Mouse (Mus musculus): Measurements from ENCODE around the gene Tnip1. TPM values are rescaled to one million over a fixed set of nuclear protein-coding genes. Genes with fewer than 3 reads are reported as not detected.

Gene Tnip1
- total and polyA plus RNA-seq, 3 experiments, result 36.1 to 137 (median 67.8) TPM

DNA sequence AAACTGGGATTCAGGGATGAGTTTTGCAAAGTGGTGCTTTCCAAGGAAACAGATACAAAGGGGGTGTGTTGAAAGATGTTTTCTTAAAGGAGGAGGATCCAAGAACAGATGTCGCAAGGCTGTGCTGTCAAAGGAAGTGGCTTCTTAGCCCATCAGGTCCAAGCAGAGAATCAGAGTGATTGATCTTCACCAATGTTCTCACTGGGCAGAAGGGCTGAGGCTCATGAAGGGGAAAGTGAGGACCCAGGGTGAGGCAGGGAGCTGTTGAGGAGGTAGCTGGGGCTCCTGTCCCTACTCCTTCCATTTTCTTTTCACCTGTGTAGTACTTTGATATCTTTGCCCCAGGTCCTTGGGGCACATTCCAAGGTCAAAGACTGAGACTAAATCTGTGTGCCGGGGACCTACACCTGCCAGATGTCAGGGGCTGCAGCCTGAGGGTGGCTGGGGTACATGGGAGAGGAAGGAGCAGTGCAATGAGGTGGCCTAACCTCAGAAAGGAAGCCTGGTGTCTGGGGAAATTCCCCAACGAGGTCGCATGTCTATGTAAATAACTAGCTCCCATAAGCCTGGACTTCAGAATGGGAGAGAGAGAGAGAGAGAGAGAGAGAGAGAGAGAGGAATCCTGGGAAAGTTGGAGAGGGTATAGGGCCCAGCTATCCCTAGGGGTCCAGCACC is 9.5 kb upstream of the Tnip1 start:
- no peaks in the 10 kb centered on the region for H3K79me2 ChIP-seq (replicated peaks; ENCODE audit: control insufficient read depth, extremely low read depth, insufficient read depth, poor library complexity, severe bottlenecking)
- dilution Hi-C loops (cut with MboI; ENCODE audit: extremely low pct_ligation_motif_present, extremely low pct_unique_long_range_greater_than_20kb, low sequenced_read_pairs), result no loop called here
- H3K27ac ChIP-seq (ENCODE audit: insufficient read depth, low read depth), result peak overlapping the region; percentile 75
- peak; percentile 92 for DNase-seq (ENCODE audit: extremely low read depth)
- peaks cover 16 to 64% of the 10 kb centered on the region in 2 experiments for H3K4me1 ChIP-seq (ENCODE audit: control insufficient read depth in 1 of 2, insufficient read depth in 2 of 2)
- peak overlapping the region; percentile 97 for H3K4me2 ChIP-seq (ENCODE audit: insufficient read depth, low read depth, poor library complexity, severe bottlenecking)
- H3K9ac ChIP-seq (ENCODE audit: insufficient read depth, low read depth), result peak overlapping the region; percentile 66
- TF ChIP-seq PAX5 (IDR thresholded peaks at IDR 0.05; ENCODE audit: low read length), result no peak
- TF ChIP-seq MAFK (IDR thresholded peaks at IDR 0.05; ENCODE audit: insufficient replicate concordance, low read length), result no peak
- peak; percentile 57; the same call in 1 of the 2 replicates for TF ChIP-seq JUN (IDR thresholded peaks at IDR 0.05; ENCODE audit: insufficient read depth, low read depth, low read length)
- no peak for TF ChIP-seq USF1 (IDR thresholded peaks at IDR 0.05; ENCODE audit: low read depth, low read length)
- no peak for TF ChIP-seq NRF1 (IDR thresholded peaks at IDR 0.05; ENCODE audit: low read depth, low read length)
- TF ChIP-seq JUND (conservative IDR thresholded peaks at IDR 0.05; ENCODE audit: low read depth, low read length), result no peak; the same call in 1 of the 2 replicates
- no peak for TF ChIP-seq E2F4 (IDR thresholded peaks at IDR 0.05; ENCODE audit: insufficient replicate concordance, low read depth, low read length)
- TF ChIP-seq ZKSCAN1 (IDR thresholded peaks at IDR 0.05; ENCODE audit: borderline replicate concordance, low read depth, low read length), result no peak
- TF ChIP-seq KAT2A (IDR thresholded peaks at IDR 0.05; ENCODE audit: insufficient replicate concordance, low read length), result no peak
- TF ChIP-seq HCFC1 (IDR thresholded peaks at IDR 0.05; ENCODE audit: low read depth, low read length), result peak; percentile 55; the same call in 1 of the 2 replicates
- no peak for TF ChIP-seq UBTF (IDR thresholded peaks at IDR 0.05; ENCODE audit: low read depth, low read length)
- TF ChIP-seq EP300 (IDR thresholded peaks at IDR 0.05; ENCODE audit: low read length), result peak; percentile 92
- TF ChIP-seq SIN3A (IDR thresholded peaks at IDR 0.05; ENCODE audit: low read length), result peak; percentile 87
- peak; percentile 74 for TF ChIP-seq ETS1 (conservative IDR thresholded peaks at IDR 0.05; ENCODE audit: low read depth, low read length)
- peak; percentile 86 for TF ChIP-seq CHD1 (IDR thresholded peaks at IDR 0.05; ENCODE audit: low read depth, low read length)
- peak; percentile 91 for TF ChIP-seq IRF4 (IDR thresholded peaks at IDR 0.05; ENCODE audit: low read depth, low read length)
- peak; percentile 90 for TF ChIP-seq BHLHE40 (IDR thresholded peaks at IDR 0.05; ENCODE audit: low read depth, low read length)
- TF ChIP-seq ZNF384 (IDR thresholded peaks at IDR 0.05; ENCODE audit: low read depth, low read length), result peak; percentile 27
- peak; percentile 91 for TF ChIP-seq MAX (IDR thresholded peaks at IDR 0.05; ENCODE audit: low read length)
- peak; percentile 91 for TF ChIP-seq MYC (IDR thresholded peaks at IDR 0.05; ENCODE audit: low read depth, low read length)
- TF ChIP-seq ZC3H11A (IDR thresholded peaks at IDR 0.05; ENCODE audit: low read depth, low read length), result no peak
- TF ChIP-seq POLR2A (IDR thresholded peaks at IDR 0.05; ENCODE audit: low read depth, low read length), result 0 out of 2 replicates have a peak, but pooled peaks have one; percentile 55
- peak; percentile 97 for TF ChIP-seq TCF12 (IDR thresholded peaks at IDR 0.05; ENCODE audit: low read depth, low read length)
- TF ChIP-seq MEF2A (IDR thresholded peaks at IDR 0.05; ENCODE audit: borderline replicate concordance, low read depth, low read length), result peak; percentile 83
- TF ChIP-seq USF2 (conservative IDR thresholded peaks at IDR 0.05; ENCODE audit: low read depth, low read length), result no peak
- TF ChIP-seq NELFE (IDR thresholded peaks at IDR 0.05; ENCODE audit: low read depth, low read length), result peak; percentile 63
- TF ChIP-seq CHD2 (IDR thresholded peaks at IDR 0.05; ENCODE audit: low read length), result peak; percentile 78
- TF ChIP-seq SMC3 (IDR thresholded peaks at IDR 0.05; ENCODE audit: low read depth, low read length), result no peak
- TF ChIP-seq POLR2AphosphoS2 (IDR thresholded peaks at IDR 0.05; ENCODE audit: low read depth, low read length), result no peak
- TF ChIP-seq MXI1 (IDR thresholded peaks at IDR 0.05; ENCODE audit: low read depth, low read length), result peak; percentile 89
- peak; percentile 90; the same call in 1 of the 2 replicates for TF ChIP-seq MAZ (IDR thresholded peaks at IDR 0.05; ENCODE audit: low read depth, low read length)
- TF ChIP-seq ELF1 (IDR thresholded peaks at IDR 0.05; ENCODE audit: low read depth, low read length), result peak; percentile 33; the same call in 1 of the 2 replicates
- no peak for TF ChIP-seq CTCF (conservative IDR thresholded peaks at IDR 0.05 in 1 of 2, IDR thresholded peaks at IDR 0.05 in 1 of 2; ENCODE audit: low read depth in 2 of 2, low read length in 2 of 2)
- TF ChIP-seq ZMIZ1 (IDR thresholded peaks at IDR 0.05; ENCODE audit: low read depth, low read length), result peak; percentile 65; the same call in 1 of the 2 replicates
- TF ChIP-seq RAD21 (IDR thresholded peaks at IDR 0.05; ENCODE audit: low read depth, low read length), result no peak; the same call in 1 of the 2 replicates
- TF ChIP-seq RCOR1 (conservative IDR thresholded peaks at IDR 0.05; ENCODE audit: low read depth, low read length), result peak; percentile 83; the same call in 1 of the 2 replicates
- no peak for TF ChIP-seq GABPA (IDR thresholded peaks at IDR 0.05; ENCODE audit: insufficient replicate concordance, low read depth, low read length)
- TF ChIP-seq TBP (conservative IDR thresholded peaks at IDR 0.05; ENCODE audit: low read depth, low read length), result peak; percentile 73; the same call in 1 of the 2 replicates
- no peaks in the 10 kb centered on the region for H3K27me3 ChIP-seq (replicated peaks)
- H3K36me3 ChIP-seq (replicated peaks in 1 of 2; ENCODE audit: control insufficient read depth in 1 of 2, insufficient read depth in 1 of 2, low read length in 1 of 2), result peaks cover 0 to 3% of the 10 kb centered on the region in 2 experiments
- peaks cover 10% of the 10 kb centered on the region for H3K9me3 ChIP-seq (replicated peaks; ENCODE audit: low read length)
- in situ Hi-C loops (cut with MboI; ENCODE audit: low pct_ligation_motif_present, low pct_unique_long_range_greater_than_20kb, low sequenced_read_pairs), result no loop called here
- no peak overlapping the region for H3K4me3 ChIP-seq (replicated peaks in 1 of 3; ENCODE audit: low read depth in 2 of 3, low read length in 2 of 3, poor library complexity in 1 of 3)
